Mouse (Mus musculus): ENCODE measurements around the gene Matn4.

Gene Matn4

GRCm38 (mm10) chr2:164436215-164436913, 31.4 kb upstream of the Matn4 start:
- no peak for DNase-seq (ENCODE audit: low read depth, low spot score)

- no peak for DNase-seq (ENCODE audit: low read depth, low spot score)
Measured at GRCm38 (mm10) chr2:164435216-164436090, 30.5 kb upstream of the Matn4 start.

DNA sequence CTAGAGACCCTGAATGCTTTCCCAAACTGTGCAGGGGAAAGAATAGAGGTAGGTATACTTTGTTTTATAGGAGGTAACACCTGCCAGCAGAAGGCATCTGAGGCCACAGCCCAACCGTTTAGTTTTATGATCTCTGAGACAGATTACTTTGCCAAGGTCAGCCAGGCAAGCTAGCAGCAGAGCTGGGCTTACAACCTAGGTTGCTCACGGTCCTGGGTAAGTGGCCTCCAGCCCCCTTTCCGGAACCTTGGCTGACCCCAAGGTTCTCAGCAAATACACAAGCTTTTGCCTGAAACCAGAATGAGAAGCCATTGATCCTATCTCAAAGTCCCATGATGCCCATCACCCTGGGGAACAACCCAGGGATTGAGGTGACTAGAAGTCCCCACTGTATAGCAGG, 29.7 kb upstream of the Matn4 start:
- DNase-seq (ENCODE audit: low read depth, low spot score): no peak

DNA sequence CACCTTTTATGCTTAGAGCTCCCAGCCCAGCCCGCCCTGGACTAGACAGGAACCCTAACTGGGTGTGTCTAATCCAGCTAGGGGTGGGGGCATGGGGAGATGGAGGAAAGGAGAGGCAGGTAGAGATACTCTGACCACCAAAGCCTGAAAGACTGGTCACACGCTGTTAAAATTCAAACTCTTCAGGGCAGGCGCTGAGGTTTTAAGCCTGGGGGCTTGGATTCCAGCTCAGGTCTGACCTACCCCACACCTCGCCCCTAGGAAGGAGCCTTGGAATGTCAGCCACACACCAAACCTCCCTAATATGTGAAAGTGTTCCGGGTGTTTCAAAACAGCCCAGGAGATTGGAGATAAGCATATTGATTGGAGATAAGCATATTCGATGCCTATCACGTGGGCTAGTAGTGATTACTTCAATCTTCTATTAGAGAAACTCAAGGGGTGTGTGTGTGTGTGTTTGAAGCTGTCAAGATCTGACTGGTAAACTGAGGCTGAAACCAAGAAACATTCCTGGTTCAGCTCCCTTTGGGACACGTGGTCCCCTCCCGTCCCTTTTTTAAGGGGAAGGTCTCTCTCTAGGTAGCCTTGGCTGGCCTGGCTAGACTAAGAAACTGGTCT, 28.4 kb upstream of the Matn4 start:
- no peak for DNase-seq (ENCODE audit: low read depth, low spot score)

DNA sequence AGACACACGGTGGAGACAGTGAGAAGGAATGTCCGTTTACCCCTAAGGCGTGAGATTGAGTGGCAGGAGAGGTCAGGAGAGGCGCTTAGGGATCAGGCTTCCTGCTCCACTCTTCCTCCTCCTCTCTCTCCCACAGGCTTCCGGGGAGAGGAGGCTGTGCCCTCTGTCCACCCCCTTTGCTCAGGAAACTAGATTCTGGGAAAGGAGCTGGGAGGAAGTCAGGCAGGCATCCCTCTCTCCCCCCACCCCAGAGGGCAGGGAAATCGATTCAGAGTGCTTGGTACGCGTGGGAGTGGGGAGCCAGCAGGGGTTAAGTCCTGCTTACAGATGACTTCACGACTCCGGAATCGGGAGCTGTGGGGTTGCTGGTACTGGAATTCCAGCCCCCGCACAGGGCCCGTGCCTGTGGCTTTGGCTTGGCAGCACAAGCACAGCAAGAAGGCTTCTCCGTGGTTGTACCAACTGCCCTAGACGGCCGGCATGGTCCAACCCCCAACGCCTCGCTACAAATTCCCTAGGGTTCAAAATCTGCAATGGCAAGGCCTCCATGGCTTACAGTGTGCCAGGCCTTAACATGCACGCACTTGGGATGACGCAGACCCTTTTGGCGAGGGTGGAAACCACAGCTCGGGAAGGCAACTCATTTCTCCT, 27.7 kb upstream of the Matn4 start:
- DNase-seq (ENCODE audit: low read depth, low spot score): no peak

DNA sequence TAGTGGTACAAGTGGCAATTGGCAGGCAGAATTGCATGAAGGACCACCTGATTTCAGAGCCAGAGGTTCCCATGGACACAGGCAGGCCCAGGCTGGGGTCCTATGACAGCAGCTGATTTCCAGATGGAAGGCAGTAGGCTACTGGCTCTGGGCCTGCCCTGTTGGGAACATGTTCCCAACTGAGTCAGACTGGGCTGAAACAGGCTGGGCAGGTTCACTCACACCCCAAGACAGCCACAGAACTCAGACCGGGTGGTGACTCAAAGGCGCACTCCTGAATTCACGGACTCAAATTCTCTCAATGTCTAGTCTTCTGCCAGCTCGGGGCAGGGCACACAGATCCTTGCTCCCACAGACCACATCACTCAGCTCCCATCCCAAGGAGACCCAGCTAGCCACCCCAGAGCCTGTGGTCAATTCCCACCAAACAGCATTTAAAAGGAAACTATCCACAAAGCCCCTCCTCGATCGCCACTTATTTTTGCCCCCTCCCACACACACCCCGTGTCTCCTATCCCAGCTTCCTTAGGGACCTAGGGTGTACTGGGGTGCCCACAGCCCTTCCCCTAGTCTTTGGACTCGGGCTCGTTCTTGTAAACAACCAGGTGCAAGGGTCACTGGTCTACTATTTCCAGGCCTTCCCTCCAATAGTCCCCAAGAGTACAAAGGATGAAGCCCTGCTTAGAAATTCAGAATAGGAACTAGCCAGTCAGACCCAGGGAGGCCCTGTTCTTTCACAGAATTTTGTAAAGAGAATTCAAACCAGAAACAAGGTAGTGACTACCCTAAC, 26.9 kb upstream of the Matn4 start:
- DNase-seq (ENCODE audit: low read depth, low spot score): no peak

- DNase-seq (ENCODE audit: low read depth, low spot score): no peak
Measured at GRCm38 (mm10) chr2:164430697-164431096, 25.7 kb upstream of the Matn4 start.

DNA sequence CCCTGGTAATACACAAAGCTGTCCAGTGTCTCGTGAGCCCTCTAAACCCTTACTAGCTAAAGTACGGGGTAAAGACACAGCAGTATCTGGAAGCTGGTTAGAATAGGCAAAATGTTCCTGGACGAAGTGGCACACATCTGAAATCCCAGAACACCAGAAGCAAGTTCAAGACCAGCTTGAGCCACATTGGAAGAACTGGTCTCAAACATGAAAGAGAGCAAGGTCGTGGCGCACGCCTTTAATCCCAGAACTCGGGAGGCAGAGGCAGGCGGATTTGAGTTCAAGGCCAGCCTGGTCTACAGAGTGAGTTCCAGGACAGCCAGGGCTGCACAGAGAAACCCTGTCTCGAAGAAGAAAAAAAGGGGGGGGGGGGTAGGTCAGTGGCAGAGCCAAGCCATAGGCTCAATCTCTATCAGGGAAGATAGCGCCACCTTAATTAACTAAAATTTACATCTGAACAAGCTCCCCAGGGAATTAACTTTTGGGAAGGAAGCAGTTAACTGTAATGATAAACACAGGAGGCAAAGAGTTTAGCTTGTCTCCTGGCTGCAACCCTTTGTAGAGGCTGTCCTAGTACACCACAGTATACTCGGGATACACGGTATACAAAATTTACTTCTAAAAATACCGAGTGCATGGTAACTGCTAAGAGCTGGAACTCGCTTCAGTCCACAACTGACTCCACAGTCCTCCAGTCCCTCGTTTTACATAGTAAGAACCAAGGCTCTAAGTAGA, 25.1 kb upstream of the Matn4 start:
- DNase-seq (ENCODE audit: low read depth, low spot score): no peak

- DNase-seq (ENCODE audit: low read depth, low spot score): no peak
Measured at GRCm38 (mm10) chr2:164428451-164428850, 23.5 kb upstream of the Matn4 start.

- peak; percentile 56 for DNase-seq (ENCODE audit: low read depth, low spot score)
Measured at GRCm38 (mm10) chr2:164426952-164427351, 22.0 kb upstream of the Matn4 start.

GRCm38 (mm10) chr2:164426121-164426520, 21.2 kb upstream of the Matn4 start:
- peak; percentile 39 for DNase-seq (ENCODE audit: low read depth, low spot score)

- no peak for DNase-seq (ENCODE audit: low read depth, low spot score)
Measured at GRCm38 (mm10) chr2:164425401-164425800, 20.4 kb upstream of the Matn4 start.

DNA sequence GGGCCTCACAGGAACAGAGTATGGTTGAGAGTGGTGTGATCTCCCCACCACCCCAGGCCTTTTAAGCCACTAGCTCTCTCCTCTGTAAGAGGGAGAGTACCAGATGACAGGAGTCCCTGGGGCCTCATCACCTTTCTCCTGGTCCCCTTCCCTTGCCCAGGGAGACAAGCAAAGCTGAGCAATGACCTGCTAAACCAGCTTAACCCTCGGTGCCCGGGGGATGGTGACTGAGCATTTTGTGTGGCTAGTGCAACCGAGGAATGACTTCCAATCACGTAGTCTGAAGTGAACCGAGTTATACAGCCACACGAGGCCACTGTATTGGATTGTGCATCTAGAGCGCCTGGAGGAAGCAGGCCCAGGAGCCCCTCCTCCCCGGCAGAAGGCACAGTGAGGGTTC, 19.4 kb upstream of the Matn4 start:
- DNase-seq (ENCODE audit: low read depth, low spot score): no peak

DNA sequence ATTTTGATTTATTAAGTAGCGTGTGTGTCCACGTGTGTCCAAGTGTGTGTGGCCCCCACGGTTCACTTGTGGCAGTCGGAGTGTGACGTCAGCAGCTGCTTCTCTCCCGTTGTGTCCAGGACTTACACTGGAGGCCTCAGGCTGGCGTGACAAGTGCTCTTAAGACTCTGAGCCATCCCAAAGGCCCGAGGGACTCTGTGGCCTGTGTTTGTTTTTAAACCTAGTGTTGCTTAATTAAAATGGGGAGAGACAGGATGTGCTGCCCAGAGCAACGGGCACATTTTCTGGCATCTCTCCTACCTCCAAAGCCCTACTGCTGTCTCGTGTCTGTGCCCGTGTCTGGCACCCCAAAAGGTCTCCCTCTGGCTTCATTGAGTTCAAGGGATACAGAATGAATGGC, 18.5 kb upstream of the Matn4 start:
- no peak for DNase-seq (ENCODE audit: low read depth, low spot score)

DNA sequence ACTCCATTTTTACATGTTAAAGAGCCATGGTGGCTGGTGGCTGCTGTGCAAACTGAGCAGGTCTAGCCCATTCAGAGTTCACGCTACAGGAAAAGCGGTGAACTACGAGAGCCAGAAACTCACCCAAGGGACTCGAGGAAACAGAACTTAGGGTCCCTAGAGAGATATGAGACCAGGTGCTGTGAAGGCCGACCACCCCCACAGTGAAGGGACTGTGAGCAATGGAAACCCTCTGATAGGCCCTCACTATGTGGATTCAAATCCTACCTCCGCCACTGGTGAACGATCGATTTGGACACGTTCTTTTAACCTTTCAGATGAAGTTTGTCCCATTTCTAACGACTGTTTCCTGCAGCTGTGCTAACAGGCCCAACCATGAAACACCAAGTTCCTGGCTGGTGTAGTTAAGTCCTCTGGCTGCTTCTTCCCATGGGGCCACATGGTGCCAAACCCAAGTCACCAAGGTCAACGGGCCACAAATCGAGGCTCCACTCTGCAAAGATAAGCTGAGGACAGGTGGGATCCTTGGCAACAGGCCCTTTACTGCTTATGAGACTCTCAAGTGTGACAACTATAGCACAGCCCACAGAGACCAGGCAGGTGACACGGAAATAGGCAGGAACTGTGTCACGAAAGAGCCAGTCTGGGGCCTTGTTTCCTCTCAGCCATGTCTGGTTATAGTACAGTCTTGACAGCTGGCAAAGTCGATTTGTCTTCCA, 17.9 kb upstream of the Matn4 start:
- DNase-seq (ENCODE audit: low read depth, low spot score): no peak

DNA sequence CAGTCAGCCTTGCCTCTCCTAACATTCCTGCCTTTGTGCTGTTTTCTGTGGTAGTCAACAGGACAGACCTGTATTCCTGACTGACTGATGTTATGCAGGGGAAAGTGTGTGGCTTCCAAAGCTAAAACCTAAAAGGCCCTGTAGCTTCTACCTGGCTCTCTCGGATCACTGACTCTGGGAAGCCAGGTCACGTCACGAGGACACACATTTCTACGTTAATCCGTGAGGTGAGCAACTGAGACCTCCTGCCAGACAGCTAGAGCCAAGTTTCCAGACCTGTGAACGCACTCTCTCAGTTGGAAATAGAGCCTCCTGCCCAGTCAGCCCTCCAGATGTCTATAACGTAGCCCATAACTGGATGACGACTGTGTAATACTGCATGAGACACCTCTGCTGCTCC, 17.0 kb upstream of the Matn4 start:
- DNase-seq (ENCODE audit: low read depth, low spot score): no peak

DNA sequence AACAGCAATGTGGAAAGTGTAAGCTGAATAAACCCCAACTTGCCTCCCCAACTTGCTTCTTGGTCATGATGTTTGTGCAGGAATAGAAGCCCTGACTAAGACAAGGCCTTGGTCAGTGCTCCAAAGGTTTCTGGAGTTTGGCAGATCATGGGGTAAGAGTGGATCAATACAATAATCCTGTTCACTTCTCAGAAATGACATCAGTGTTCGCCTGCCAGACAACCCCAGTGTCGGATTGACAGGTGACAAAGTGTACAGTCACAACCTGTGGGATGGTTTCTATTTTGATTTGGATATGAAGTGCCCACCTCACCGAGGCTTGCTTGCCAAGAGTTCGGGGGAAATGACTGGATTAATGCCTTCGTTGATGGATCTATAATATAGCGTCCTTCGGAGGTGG, 16.3 kb upstream of the Matn4 start:
- DNase-seq (ENCODE audit: low read depth, low spot score): no peak

DNA sequence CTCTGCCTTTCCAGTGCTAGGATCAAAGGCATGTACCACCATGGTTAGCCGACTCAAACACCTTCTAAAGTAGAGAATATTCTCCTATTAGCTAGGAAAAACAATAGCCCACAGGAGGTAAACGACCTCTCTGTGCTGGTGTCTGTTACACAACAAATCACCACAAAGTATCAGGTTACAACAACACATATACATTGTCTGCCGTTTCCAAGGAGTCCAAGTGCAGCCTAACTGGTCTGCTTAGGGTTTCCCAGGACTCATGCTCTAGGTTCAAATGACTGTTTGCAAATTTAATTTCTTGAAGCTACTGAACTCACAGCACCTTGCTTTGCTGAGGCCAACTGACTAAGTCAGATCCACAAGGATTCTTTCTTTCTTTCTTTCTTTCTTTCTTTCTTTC, 14.5 kb upstream of the Matn4 start:
- no peak for DNase-seq (ENCODE audit: low read depth, low spot score)

DNA sequence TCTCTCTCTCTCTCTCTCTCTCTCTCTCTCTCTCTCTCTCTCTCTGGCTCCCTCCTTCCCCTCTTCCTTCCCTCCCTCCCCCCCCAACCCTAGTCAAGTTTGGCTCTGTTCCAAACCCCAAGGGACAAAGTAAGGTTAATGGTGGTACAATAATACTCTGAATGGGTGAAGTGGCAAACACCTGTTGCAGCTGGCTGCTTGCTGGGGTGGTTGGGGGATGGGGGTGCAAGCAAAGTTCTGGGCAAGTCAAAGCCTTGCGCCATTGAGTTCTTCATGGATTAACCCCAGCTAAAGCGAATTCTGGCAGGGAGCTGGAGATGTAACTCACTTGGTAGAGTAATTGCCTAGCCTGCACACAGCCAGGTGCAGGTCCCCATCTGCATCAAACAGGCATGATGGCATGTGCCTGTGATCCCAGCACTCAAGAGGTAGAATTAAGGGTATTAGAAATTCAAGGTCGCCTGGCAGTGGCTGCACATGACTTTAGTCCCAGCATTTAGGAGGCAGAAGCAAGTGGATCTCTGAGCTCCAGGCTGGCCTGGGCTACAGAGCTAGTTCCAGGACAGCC, 13.4 kb upstream of the Matn4 start:
- DNase-seq (ENCODE audit: low read depth, low spot score): no peak

DNA sequence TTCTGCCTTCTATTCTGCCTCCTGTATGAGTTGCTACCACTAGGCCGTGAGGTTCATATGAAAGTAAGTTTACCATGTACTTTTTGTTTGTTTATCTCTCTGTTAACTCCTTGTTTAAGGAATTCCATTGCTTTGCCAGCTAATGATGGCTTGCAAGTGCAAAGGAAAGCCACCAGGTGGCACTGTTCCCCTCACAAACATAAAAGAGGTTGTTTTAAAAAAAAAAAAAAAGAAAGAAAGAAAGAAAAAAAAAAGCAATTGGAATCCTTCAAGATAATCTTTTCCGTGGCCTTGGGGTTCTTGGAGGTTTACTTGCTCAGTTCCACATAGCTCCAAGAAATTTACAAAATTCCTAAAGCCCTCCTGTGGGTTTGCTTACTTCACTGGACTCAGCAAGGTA, 12.2 kb upstream of the Matn4 start:
- peak; percentile 34 for DNase-seq (ENCODE audit: low read depth, low spot score)
